Mouse (Mus musculus): Measurements from ENCODE around the gene Olfr467. TPM values are rescaled to one million over a fixed set of nuclear protein-coding genes. Genes with fewer than 3 reads are reported as not detected.

The Olfr467 gene
- not detected in 2 replicates for polyA plus RNA-seq (2012; rRNA removed)

DNA sequence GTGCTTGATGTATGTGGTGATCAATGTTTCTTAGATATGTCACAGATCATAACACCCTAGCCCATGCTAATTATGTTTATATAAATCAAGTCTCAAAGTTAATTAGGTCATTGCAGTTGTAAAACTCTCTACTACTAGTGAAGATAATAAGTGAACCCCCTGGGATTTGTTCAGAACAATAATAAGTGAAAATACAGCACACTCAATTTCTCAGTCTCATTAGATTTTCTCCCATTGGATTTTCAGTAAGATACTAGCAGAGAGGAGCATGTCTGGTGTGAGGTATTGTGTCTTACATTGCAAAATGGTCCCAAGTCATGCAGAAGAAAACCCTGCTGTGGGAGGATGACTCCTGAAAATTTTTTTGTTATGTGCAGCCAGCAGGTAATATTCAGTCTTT, at the start of gene Olfr467:
Gene Olfr467, plus strand, starts transcription at position 301 of the 400 bp plus-strand sequence.

DNA sequence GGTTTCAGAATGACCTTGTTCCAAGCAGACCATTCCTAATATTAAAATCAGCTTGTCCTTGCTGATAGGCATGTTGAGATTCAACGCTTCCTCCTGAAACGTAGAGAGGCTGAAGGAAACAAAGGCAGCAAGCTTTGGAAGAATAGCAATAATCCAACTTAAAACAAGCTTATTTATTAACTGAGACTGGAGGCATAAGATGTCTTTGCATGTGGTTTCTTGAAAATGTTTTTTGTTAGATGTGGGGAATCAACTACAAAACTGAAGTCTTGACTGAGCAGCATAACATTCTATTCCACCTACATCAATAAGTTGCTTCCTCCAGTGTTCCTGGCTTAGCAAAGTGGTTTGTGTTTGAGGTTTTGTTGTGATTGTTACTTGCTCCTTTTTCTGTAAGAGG, 11.0 kb upstream of the Olfr467 start, which contains the start of gene Ovch2:
Gene Ovch2, minus strand, starts transcription at position 101 of the 400 bp plus-strand sequence.

DNA sequence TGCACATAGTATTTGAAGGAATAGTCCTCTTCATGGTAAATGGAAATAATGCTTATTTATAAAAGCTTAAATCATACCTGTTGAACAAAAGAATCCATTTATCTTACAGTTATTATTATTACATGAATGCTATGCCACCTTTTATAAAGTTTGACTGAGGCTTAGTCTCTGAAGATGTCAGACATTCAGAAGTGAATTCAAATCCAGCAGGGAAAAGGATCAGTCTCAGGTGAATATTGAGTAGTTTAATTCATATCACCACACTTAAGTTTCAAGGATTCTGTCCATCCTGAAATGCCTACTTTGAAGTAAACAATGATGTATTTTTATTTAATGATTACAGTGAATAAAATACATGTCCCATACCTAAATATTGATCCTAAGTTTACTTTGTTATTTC, 13.4 kb downstream of the Olfr467 start, which contains the start of gene Olfr469:
Gene Olfr469, minus strand, starts transcription at position 101 of the 400 bp plus-strand sequence.

DNA sequence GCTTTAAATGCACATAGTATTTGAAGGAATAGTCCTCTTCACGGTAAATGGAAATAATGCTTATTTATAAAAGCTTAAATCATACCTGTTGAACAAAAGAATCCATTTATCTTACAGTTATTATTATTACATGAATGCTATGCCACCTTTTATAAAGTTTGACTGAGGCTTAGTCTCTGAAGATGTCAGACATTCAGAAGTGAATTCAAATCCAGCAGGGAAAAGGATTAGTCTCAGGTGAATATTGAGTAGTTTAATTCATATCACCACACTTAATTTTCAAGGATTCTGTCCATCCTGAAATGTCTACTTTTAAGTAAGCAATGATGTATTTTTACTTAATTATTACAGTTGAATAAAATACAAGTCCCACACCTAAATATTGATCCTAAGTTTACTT, 35.3 kb downstream of the Olfr467 start, which contains the start of gene Olfr470:
Gene Olfr470, minus strand, starts transcription at position 101 of the 400 bp plus-strand sequence.

Other genes starting within 250 kb of the Olfr467 start
- 7.4 and 9.6 TPM in 2 replicates for gene Olfml1, start 244.8 kb upstream of the Olfr467 start, polyA plus RNA-seq (2012; rRNA removed)
- 4.8 and 12.0 TPM in 2 replicates for gene Ppfibp2, start 217.1 kb upstream of the Olfr467 start, polyA plus RNA-seq (2012; rRNA removed)
- gene 5330417H12Rik, start 187.1 kb upstream of the Olfr467 start, polyA plus RNA-seq (2012; rRNA removed), result not detected in 2 replicates
- 0.16 and 0.24 TPM in 2 replicates for gene Cyb5r2, start 54.2 kb upstream of the Olfr467 start, polyA plus RNA-seq (2012; rRNA removed)
- not detected in 2 replicates for gene Ovch2, start 11.1 kb upstream of the Olfr467 start, polyA plus RNA-seq (2012; rRNA removed)
- gene Olfr469, start 13.3 kb downstream of the Olfr467 start, polyA plus RNA-seq (2012; rRNA removed), result not detected in 2 replicates
- gene Olfr470, start 35.2 kb downstream of the Olfr467 start, polyA plus RNA-seq (2012; rRNA removed), result not detected in 2 replicates
- gene Olfr472, start 85.6 kb downstream of the Olfr467 start, polyA plus RNA-seq (2012; rRNA removed), result not detected in 2 replicates
- gene Olfr473, start 118.2 kb downstream of the Olfr467 start, polyA plus RNA-seq (2012; rRNA removed), result not detected in 2 replicates
- gene Olfr474, start 142.4 kb downstream of the Olfr467 start, polyA plus RNA-seq (2012; rRNA removed), result not detected in 2 replicates
- not detected in 2 replicates for gene Olfr476, start 152.5 kb downstream of the Olfr467 start, polyA plus RNA-seq (2012; rRNA removed)
- not detected in 2 replicates for gene Olfr477, start 174.4 kb downstream of the Olfr467 start, polyA plus RNA-seq (2012; rRNA removed)
- gene Olfr478, start 221.7 kb downstream of the Olfr467 start, polyA plus RNA-seq (2012; rRNA removed), result not detected in 2 replicates
- gene Olfr479, start 238.4 kb downstream of the Olfr467 start, polyA plus RNA-seq (2012; rRNA removed), result not detected in 2 replicates